Mouse (Mus musculus) liver, postnatal 0 days (tissue): Measurements from ENCODE around the gene Gm9903.

ENCODE experiments used
- CTCF ChIP-seq: sonication (generic); IDR thresholded peaks from 2 replicates; pipeline ENCODE4 v1.5.1; 2016; ENCODE audit warnings: antibody characterized with exemption, low read depth
- EP300 ChIP-seq: IDR thresholded peaks from 2 replicates; pipeline ENCODE4 v1.6.1; 2016; ENCODE audit warnings: antibody characterized with exemption, low read depth, mild to moderate bottlenecking

GRCm38 (mm10) chr5:33638826-33639225 is 9.1 kb downstream of the Gm9903 start:
- TF ChIP-seq CTCF (no peak), EP300 (no peak)
